Mouse (Mus musculus) regulatory T cell (primary cell): ENCODE results near the gene Pogk.

ENCODE experiments used
- in situ Hi-C: fragments of 300-600 bp; cut with MboI, MseI; formaldehyde crosslinking; loops from one replicate; pipeline ENCODE4 v1.15.1; 2025; ENCODE audit warnings: high pct_unique_total_duplicates

Gene Pogk

DNA sequence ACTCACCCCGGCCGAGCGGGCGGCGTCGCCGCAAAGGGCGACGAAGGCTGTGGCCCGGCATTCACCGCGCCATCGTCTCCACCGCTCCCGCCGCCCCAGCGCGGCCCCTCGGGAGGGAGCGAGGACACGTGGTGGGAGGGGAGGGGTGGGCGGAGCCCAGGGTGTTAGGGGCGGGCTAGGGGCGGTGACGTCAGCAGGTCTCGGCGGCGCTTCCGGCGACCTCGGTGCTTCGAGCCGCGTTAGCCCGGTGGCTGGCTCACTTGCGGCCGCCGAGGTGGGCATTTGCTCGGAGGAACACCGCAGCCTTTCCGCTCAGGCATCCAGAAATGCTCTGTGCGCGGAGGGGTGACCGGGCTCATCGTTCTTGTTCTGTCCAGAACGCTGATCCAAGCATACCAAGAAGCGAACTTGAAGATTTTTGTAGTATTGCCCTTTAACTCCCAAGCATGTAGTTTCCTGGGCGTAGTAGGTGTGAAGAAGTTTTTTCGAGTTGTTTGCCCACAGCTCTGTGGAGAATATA, at the start of gene Pogk:
Gene Pogk, minus strand, starts transcription at position 163 of the 520 bp plus-strand sequence.
- in situ Hi-C loops: no loop called here

DNA sequence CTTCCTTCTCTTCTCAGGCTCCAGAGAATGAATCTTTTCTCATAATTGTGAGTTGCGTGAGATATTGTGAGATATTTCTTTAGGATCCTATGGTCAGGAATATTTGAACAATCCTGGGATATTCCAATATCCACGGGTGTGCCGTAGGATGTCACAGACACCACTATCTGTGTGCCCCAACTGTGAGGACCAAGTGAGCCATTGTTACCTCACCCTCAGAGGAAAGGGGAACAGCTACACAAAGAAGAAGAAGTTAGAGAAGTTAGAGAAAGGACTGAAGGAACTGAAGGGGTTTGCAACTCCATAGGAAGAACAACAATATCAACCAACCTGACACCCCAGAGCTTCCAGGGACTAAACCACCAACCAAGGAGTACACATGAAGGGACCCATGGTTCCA, 32.3 kb upstream of the Pogk start:
- in situ Hi-C loops: loop anchor here (25.0 kb wide), 2 partner anchors 570 to 770 kb away; partner anchors contain the start of gene Fam78b

DNA sequence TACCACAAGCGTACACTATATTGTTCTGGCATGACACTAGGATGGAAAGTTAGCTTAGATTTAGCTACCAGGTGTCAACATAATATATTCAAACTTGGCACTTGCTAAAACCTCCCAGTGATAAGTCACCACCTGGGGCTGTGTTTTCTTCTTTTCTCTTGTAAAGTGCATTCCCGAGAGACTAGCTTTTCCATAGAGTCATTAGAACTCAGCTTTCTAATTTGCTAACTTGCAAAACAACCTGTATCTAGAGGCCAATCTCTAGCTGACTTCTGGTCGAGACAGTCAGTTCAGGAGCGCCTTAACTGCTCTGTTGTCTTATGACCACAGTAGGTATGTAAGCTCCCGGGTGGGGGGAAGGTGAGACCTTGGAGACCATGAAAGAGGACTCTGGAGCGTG, 29.8 kb upstream of the Pogk start:
- in situ Hi-C loops: loop anchor here (25.0 kb wide), 2 partner anchors 573 to 773 kb away; partner anchors contain the start of gene Fam78b

DNA sequence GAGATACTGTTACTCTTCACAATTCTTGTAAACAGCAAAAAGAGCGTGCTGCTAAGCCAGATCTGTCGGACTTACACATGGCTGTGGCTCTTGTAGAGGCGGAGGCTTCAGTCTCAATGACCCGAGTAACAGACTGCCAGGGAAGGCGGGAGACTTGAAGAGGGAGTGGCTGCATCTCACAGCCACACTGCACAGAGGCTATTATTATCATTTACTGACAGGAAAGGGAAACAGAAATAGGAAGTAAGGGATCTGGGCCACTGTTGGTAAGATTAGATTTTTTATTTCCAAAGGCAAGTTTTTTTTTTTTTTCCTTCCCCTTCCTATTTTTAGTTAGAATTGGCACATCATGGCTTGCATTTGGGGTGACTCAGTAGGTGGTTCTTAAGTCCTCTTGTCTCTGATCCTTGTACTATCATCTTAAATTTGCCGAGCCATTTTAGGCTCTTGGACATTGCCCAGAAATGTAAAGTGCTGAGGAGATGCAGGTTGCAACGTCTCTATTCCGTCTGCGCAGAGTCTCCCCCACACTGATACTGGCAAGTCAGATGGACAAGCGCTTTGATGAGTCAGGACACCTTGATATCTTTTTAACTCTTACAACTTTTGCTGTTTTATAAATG, 20.3 kb upstream of the Pogk start:
- in situ Hi-C loops: loop anchor here (25.0 kb wide), 2 partner anchors 582 to 782 kb away; partner anchors contain the start of gene Fam78b

DNA sequence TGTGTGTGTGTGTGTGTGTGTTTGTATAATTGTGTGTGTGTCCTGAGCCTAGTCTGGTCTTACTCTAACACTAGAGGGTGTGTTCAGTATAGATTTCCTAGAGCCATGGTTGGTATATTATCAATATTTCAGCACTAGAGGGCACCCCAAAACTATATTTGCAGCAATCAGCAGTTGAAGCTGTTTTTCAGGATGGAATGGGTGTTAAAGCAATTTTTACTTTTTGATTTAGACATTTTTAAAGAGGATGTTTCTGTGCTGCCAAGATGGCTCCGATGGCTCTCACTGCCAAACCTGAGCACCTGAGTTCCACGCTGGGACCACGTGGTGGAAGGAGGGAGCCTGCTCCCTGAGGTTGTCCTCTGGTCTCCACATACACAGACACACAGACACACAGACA, 19.4 kb upstream of the Pogk start:
- in situ Hi-C loops: loop anchor here (25.0 kb wide), 2 partner anchors 583 to 783 kb away; partner anchors contain the start of gene Fam78b

DNA sequence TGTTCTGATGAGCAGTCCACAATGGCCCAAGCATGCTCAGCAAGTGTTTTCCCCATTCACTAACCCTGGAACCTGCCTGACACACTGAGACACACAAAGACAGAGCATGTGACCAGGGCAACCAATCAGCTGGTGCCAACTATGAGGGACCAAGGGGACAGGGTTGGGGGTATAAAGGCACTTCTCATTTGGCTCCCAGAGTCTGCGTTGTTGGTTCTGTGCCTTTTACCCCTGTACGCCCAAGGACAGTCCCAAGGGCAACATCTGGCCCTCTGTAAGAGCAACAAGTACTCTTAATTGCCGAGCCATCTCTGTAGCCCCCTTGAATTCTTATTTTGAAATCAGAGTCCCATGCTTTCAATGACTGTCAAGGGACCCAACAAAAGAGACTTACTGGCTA, 2.6 kb upstream of the Pogk start:
- in situ Hi-C loops: no loop called here

DNA sequence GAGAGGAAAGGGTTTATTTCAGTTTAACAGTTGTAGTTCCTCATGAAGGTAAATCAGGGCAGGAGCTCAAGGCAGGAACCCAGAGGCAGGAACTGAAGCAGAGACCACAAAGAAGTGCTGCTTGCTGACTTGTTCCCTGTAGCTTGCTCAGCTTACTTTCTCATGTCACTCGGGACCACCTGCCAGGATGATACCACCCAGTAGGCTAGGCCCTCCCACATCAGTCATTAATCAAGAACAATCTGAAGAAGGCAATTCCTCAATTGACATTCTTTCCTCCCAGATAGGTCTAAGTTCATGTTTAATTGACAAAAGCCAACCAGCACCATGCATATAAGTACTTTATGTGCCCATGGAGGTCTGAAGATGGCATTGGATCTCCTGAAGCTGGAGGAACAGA, 1.9 kb upstream of the Pogk start:
- in situ Hi-C loops: no loop called here

DNA sequence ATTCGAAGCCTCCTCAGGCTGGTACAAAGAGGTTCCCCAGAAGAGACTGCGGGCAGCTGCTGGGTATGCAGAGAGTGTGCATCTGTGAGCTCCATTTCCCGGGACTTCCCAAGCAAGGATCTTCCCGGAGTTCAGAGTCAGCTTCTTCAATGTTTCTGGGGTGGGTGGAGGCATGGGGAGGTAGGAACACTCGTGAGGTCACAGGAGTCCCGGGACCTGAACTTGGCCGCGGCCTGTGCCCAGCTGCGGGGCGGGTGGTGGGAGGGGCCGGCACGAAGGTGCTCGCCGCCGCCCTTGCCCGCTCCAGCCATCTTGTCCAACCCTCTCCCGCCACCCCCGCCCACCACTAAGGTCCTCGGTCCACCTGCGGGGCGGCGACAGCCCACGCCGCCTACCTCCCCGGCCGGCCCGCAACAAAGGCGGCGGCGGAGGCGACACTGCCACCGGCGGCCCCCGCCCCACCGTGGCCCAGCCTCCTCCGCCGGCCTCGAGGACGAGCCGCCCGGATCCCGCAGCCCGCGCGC, 424 bp downstream of the Pogk start:
- in situ Hi-C loops: no loop called here

DNA sequence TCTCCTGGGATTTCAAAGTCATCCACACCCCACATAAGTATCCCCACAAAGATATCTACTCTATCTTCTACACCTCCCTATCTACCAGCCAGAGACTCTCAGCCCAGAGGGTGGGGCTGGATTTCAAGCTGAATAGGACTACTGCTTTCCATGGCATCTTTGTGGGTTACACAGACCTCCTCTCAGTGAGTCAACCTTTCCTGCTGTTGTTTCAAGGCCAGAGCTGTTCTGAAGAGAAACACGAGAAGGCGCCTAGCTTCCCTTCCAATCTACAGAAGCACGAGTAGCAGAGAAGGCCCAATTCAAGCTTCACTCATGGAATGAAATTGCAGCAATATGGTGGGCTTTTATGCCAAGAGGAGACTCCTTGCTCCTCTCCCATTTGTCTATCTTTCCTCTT, 5.8 kb downstream of the Pogk start:
- in situ Hi-C loops: no loop called here

DNA sequence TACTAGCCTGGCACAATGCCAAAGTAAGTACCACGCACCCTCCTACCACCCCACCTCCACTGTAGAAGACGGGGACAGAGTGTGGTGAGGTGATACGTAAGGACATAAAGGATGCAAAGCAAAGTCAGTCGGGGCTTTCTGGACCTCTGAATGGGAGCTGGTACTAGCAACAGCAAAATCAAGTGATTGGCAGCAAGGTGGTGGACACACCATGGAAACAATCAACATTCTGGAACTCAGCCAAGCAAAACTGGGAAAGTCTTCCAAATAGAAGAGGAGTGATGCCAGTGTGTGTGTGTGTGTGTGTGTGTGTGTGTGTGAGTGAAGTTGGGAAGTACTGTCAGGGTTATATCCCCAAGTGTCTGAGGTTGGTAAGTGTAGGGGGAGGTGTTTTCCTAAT, 7.7 kb downstream of the Pogk start:
- in situ Hi-C loops: no loop called here

DNA sequence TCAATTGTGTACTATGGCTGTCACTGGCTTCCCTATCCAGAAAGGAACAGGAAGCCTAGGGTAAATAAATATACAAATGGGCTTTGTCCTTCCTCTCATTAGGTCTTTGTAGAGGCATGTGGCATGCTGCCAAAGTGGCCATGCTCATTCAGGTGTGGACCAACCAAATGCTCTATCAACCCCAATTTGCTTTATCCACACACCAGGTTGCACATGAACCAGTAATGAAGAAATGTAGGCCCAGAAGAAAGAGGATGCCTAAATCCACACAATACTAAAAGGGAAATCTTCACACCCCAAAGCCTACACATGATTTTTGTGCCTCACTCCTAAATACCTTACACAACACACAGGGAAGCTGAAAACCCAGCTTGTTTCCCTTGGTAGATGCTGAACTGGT, 8.2 kb downstream of the Pogk start:
- in situ Hi-C loops: no loop called here

DNA sequence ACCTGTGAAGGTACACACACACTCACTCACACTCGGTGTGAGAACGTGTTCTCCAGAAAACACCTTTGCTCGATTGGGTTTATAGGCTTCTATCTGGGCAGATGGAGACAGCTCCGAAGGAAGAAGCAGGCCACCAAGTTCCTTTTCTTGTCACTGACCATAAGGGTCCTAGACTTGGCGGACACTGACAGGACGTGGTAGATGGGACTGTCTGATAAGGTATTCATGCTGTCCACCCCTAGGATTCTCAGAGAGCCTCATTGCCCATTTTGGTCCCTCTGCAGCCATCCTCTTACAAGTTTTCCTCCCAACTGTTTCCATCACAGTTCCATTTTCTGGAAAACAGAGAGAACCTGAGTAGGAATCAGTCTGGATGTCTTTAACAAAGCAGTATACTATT, 13.3 kb downstream of the Pogk start:
- in situ Hi-C loops: loop anchor here (25.0 kb wide), 1 partner anchor 966 kb away; no protein-coding TSS in a partner anchor

DNA sequence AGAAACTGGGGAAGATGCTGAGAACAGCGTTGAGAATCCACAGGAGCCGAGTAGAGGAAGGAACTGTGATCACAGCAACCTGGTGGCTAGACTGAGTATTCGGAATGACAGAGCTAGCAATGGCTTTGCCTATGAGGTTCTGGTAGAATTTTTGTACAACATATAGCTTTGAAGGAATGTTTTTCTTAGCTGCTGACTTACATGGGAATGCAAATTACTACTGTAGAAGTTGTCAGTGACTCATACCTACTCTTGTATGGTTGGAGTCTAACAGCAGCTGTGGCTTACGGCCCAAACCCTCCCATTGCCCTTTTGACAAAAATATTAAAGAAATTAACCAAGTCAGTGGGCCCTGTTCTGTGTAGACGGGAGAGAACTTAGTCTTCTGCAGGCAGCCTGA, 14.0 kb downstream of the Pogk start:
- in situ Hi-C loops: loop anchor here (25.0 kb wide), 1 partner anchor 967 kb away; no protein-coding TSS in a partner anchor

DNA sequence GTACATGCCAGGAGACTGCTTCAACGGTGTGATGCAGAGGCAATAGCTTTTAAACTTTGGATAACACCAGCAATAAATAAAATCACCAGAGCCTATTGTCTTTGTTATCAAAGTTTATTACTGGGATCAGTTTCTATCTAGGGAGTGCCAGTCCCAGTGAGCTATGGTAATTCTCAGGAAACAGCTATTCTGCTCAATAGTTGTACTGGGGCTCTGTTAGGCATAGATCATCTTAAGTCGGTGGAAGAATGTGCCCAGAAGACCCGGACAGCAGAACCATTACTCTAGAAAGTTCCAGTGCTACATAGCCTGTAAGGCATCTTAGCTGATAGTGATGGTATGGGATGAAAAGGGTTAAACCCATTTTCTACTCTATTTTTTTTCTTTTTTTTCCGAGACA, 14.9 kb downstream of the Pogk start:
- in situ Hi-C loops: loop anchor here (25.0 kb wide), 1 partner anchor 968 kb away; no protein-coding TSS in a partner anchor

DNA sequence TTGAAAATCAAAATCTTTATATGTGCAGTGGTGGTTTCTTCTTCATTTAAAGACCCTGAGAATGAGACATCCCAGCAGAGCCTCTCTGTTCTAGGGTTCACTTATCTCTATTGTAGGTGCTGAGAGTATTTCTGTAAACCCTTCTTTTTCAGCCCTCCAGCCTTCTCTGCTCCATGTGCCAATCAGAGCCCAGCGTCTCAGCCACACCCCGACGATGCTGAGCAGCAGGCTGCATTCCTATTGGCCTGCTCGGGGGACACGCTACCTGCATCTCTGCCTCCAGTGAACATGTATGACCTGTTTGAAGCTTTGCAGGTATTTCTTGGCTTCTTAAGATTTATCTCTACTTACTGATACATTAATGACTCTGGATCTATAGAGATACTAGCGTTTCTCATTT, 18.0 kb downstream of the Pogk start:
- in situ Hi-C loops: loop anchor here (25.0 kb wide), 1 partner anchor 971 kb away; no protein-coding TSS in a partner anchor

DNA sequence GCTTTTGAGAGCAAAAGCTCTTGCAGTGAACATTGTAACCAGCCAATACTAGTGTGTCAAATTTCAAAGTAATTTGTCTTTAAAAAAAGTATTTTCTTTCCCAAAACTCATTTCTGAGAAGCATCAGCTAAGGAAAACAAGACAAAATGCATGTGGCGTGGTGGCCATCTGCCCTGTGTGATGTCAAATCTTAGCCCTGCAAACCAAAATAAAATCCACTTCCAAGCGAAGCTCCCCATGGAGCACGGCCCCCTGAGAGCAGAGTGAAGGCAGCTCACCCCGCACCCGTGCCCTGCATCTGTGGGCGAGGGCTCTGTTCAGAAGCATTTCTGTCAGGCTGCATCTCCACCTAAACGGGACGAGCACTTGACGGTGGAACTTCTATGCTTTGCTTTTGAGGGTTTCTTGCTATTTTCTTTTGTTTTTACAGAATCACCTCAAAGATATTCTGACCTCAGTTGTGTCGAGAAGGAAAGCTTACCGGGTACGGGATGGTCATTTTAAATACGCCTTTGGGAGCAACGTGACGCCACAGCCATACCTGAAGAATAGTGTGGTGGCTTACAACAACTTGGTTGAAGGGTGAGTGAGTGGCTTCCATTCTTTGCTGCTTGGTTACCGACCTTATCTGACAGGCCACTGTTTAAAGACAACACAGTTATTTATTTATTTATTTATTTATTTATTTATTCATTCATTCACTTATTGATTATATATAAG, 20.1 kb downstream of the Pogk start:
- in situ Hi-C loops: loop anchor here (25.0 kb wide), 1 partner anchor 973 kb away; no protein-coding TSS in a partner anchor

DNA sequence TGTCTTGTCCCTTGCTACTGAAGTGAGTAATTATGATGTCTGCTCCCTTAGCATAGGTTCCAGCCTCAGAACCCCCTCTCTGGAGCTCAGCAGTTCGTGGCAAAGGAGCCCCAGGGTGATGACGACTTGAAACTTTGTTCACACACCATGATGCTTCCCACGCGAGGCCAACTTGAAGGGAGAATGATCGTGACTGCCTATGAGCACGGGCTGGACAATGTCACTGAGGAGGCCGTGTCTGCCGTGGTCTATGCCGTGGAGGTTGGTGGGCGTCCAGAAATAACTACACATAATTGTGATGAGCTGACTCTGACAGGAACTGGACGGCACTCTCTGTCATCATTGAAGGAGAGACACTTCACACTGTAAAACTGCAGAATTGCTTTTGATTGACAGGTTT, 21.2 kb downstream of the Pogk start:
- in situ Hi-C loops: loop anchor here (25.0 kb wide), 1 partner anchor 974 kb away; no protein-coding TSS in a partner anchor

DNA sequence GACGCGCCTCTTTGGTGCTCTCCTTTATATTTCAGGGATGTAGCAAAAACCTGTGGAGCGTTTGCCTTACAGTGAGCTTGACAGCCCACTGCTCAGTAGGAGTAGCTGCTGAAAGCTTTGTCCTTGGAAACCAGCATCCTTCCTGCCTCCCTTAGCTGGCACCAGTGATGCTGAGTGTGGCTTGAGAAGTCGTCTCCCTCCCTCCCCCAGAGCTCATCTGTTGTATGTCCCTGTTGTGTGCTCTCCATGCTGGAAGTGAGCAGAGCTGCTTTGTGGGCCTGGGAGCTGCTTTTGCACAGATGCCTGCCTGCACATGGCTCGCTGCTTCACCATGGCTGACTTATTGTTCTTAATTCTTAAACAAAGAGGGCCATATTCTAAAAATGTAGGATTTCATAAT, 24.2 kb downstream of the Pogk start:
- in situ Hi-C loops: loop anchor here (25.0 kb wide), 1 partner anchor 977 kb away; no protein-coding TSS in a partner anchor

DNA sequence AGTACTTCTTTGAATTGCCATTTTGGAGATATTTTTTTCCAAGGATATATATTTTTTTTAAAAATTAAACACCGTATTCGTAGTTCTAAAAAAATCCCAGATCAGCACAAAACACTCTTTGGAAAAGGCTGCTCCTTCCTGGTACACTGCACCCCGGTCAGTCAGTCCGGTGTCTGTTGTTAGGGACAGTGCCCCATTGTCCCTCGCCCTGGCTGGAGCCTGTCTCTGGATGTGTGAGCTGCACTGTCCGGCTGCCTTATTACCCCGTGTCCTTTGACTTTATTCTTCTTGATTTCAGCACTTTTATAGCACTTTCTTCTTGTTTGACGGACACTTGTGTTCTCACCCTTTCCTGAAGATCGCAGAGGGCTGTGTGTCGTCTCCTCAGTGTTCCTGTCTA, 25.0 kb downstream of the Pogk start:
- in situ Hi-C loops: loop anchor here (25.0 kb wide), 1 partner anchor 978 kb away; no protein-coding TSS in a partner anchor

DNA sequence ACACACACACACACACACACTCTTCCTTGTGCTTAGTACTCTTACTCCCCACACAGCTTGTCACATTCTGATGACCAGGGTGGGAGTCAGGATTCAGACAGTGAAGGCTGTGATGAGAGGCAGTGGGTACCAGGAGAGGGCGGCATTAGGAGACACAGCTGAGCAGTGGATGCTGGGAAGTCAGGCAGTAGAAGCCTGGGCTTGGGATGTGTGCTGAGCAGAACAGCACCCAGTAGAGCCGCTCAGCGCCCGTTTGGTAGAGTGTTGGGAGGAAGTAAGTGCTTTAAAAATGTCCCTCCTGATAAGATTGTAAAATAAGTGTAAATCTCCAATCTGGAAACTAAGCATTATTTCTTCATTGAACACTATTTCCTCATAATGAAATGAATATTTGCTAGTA, 27.0 kb downstream of the Pogk start:
- in situ Hi-C loops: loop anchor here (25.0 kb wide), 1 partner anchor 980 kb away; no protein-coding TSS in a partner anchor

DNA sequence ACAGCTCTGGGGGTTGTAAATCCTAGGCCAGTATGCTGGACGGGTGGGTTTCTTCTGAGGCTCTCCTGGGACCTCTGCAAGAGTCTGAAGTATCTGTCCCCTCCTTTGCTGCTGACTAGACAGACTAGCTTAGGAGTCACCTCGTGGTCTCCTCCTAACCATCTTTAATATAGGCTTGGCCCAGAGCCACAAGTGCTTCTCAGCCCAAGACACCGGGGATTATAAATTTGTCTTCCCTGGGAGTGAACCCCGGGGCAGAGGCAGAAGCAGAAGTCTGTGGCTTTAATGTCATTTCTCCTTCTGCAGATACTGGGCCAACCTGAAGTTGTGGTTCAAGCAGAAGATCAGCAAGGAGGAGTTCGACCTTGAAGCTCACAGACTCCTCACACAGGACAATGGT, 27.8 kb downstream of the Pogk start:
- in situ Hi-C loops: loop anchor here (25.0 kb wide), 1 partner anchor 980 kb away; no protein-coding TSS in a partner anchor

DNA sequence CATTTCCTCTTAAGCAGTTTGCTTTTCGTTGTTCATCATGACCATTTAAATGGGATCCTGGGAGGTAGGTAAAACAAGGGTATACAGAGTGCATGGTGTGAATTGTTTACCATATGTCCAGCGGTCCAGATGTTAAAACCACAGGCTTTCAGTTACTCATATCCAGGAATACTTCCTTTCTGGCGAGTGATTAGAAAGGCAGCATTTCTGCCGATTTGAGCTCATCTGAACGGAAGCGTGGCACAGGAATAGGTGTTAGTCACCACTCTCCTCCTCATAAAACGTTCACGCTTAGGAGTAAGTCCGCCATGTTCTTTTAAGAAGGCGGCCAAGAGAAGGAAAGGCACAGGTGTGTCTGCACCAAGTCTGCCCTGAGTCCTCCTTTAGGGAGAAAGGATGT, 28.3 kb downstream of the Pogk start:
- in situ Hi-C loops: loop anchor here (25.0 kb wide), 1 partner anchor 981 kb away; no protein-coding TSS in a partner anchor
